Mouse (Mus musculus) kidney, adult 2 months (tissue): ENCODE measurements at regions not wholly inside any gene's neighbourhood (a gene's known extent, or its start where the extent isn't known, plus 50 kb on each side); places are given as distances from the start of the nearest gene placed in this dataset.

Source experiments
- DNase-seq: peaks from one replicate; pipeline ENCODE4 v3.0.0; 2021
- H3K27ac ChIP-seq: fragments of 200-500 bp; 2 replicates; pipeline ENCODE4 v1.5.1; 2012; ENCODE audit warnings: low read depth, low read length, control low read depth, inconsistent platforms; ENCODE audit not compliant: insufficient read depth
- H3K27me3 ChIP-seq: fragments of 200-500 bp; replicated peaks from 2 replicates; pipeline ENCODE4 v1.6.1; 2012; ENCODE audit warnings: mild to moderate bottlenecking, moderate library complexity, low read length, inconsistent platforms; ENCODE audit not compliant: control insufficient read depth, insufficient read depth
- H3K36me3 ChIP-seq: fragments of 200-500 bp; 2 replicates; pipeline ENCODE4 v1.6.1; 2012; ENCODE audit warnings: mild to moderate bottlenecking, moderate library complexity, low read length, inconsistent platforms; ENCODE audit not compliant: control insufficient read depth, insufficient read depth
- H3K4me1 ChIP-seq: fragments of 200-500 bp; 2 replicates; pipeline ENCODE4 v1.6.1; 2011; ENCODE audit warnings: low read length; ENCODE audit not compliant: control insufficient read depth, insufficient read depth
- H3K4me3 ChIP-seq: fragments of 200-500 bp; 2 replicates; pipeline ENCODE4 v1.5.1; 2011; ENCODE audit warnings: mild to moderate bottlenecking, low read depth, low read length, control low read depth; ENCODE audit not compliant: insufficient read depth
- CTCF ChIP-seq: fragments of 200-500 bp; conservative IDR thresholded peaks from 2 replicates; pipeline ENCODE4 v1.5.1; 2011; ENCODE audit warnings: low read depth, mild to moderate bottlenecking, control low read depth, low read length, moderate library complexity, mixed read lengths; ENCODE audit not compliant: insufficient read depth, insufficient read length
- POLR2A ChIP-seq: fragments of 200-500 bp; IDR thresholded peaks from one replicate; pipeline ENCODE4 v1.6.1; 2011; ENCODE audit warnings: low read depth, low read length, control low read depth
- WGBS: fragments of 180-500 bp; shearing (Covaris S2); methylation state at CpG from one replicate; pipeline ENCODE4 v1.1.7; 2018; 5-methylcytosine and 5-hydroxymethylcytosine counted together

- H3K27ac ChIP-seq = no peak overlapping the region
- H3K27me3 ChIP-seq = no peaks in the 10 kb centered on the region
- H3K36me3 ChIP-seq = no peaks in the 10 kb centered on the region
- H3K4me1 ChIP-seq = no peaks in the 10 kb centered on the region
- TF ChIP-seq CTCF (no peak), POLR2A (no peak)
- H3K4me3 ChIP-seq = no peak overlapping the region
- 87% methylated on average over 1 of the region's 1 CpGs for WGBS
- no peak for DNase-seq
These were observed 239.8 kb upstream of the Pfkp start for GRCm38 (mm10) chr13:6888381-6888780.

- Histone ChIP-seq H3K4me3 (no peak overlapping the region), H3K27ac (no peak overlapping the region), H3K4me1 (no peaks in the 10 kb centered on the region), H3K36me3 (no peaks in the 10 kb centered on the region), H3K27me3 (no peaks in the 10 kb centered on the region)
- TF ChIP-seq CTCF (no peak), POLR2A (no peak)
- no peak for DNase-seq
- WGBS = 96% methylated on average over 5 of the region's 5 CpGs
These were observed 228.7 kb upstream of the Pfkp start for GRCm38 (mm10) chr13:6877018-6877901.

DNA sequence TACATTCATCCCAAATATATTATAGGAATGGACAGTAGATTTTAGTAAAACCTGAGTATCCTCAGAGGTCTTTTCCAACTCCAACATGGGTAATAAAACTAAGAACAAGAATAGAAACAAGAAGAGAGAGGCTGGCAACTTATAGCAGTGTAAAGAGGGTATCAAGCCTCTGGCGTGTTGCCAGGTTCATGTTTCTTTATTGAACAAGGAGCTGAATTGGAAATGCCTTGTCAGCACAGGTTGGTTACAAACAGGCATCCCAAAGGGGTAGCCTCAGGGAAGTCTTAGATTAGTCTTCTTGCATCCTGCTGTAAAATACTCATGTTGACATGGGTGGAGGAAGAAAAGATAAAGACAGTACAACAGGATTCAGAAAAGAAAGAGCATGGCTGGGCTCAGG lies 213.6 kb upstream of the Pfkp start:
- Histone ChIP-seq H3K27me3 (no peaks in the 10 kb centered on the region), H3K27ac (no peak overlapping the region), H3K4me1 (no peaks in the 10 kb centered on the region), H3K4me3 (no peak overlapping the region), H3K36me3 (no peaks in the 10 kb centered on the region)
- no peak for DNase-seq
- 60% methylated on average over 1 of the region's 1 CpGs for WGBS
- TF ChIP-seq CTCF = no peak
- no peak for TF ChIP-seq POLR2A

DNA sequence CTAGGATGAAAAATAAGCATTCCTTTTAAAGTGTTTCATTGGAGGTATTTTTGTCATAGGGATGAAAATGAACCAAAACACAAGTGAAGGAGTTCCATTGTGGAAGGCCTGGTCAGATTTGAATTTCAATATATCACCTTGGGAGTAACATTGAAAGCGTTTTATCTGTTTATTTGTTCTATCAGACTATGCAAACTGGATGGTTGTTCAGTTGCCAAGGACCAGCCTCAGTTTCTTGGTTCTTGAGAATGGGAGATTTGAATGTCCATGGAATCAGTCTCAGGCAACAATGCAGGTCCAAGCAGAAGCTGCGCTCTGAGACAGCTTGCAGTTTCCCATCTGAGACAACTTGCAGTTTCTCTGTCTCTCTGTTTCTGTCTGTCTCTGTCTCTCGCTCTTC lies 211.0 kb upstream of the Pfkp start:
- TF ChIP-seq CTCF = no peak
- no peak for TF ChIP-seq POLR2A
- Histone ChIP-seq H3K27ac (no peak overlapping the region), H3K4me1 (no peaks in the 10 kb centered on the region), H3K27me3 (no peaks in the 10 kb centered on the region), H3K4me3 (no peak overlapping the region), H3K36me3 (no peaks in the 10 kb centered on the region)
- DNase-seq = no peak
- 90% methylated on average over 3 of the region's 3 CpGs for WGBS

DNA sequence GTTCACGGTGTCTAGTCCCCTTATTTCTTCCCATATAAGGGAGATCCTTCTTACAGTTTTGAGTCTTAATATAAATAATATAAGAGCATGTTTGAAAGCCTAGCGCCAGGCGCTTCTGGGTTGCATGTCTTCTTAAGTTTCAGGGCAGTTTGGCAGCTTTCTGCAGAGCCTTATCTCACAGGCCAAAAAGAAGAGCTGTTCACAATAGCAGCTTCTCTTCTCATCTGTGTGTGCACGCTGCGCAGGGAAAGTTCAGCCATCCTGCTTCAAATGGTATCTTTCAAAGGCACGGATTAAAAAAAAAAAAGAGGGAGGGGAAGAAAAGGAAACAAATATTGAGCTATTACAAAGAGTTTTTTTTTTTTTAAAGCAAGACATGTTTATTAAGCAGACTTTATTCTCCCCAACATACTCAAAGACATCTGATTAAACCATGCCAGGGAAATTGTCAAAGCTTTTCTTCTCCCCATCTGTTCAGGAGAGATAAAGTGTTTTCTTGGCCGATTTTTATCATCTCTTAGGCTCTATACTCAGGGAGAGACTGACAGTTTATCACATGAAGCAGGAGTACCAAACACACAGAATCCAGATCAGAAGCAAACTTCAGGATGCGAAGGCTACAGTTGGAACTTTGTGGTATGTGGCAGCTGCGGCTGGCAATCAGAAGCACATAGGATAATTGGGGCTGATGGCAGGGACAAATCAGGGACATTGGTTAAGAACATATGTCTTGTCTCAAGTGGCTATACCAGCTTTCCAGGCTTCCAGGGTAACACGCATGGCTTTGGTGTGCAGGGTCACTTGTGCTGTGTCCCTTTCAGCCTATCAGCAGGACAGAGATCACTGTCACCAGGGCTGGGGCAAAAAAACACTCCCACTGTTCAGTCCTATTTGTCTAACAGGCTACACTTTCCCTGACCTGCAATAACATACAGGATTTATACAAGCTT lies 206.9 kb upstream of the Pfkp start:
- 58% methylated on average over 10 of the region's 10 CpGs for WGBS
- no peaks in the 10 kb centered on the region for H3K27me3 ChIP-seq
- TF ChIP-seq POLR2A (no peak), CTCF (no peak)

GRCm38 (mm10) chr13:6837446-6837845 lies 188.9 kb upstream of the Pfkp start:
- Histone ChIP-seq H3K4me3 (no peak overlapping the region), H3K27me3 (no peaks in the 10 kb centered on the region), H3K36me3 (no peaks in the 10 kb centered on the region), H3K4me1 (no peaks in the 10 kb centered on the region), H3K27ac (no peak overlapping the region)
- no peak for DNase-seq
- WGBS = 85% methylated on average over 5 of the region's 5 CpGs
- TF ChIP-seq CTCF (no peak), POLR2A (no peak)

More for the DNA sequence above, 206.9 kb upstream of the Pfkp start:
- no peak for DNase-seq
- Histone ChIP-seq H3K4me3 (no peak overlapping the region), H3K27ac (no peak overlapping the region), H3K4me1 (no peaks in the 10 kb centered on the region), H3K36me3 (no peaks in the 10 kb centered on the region)

DNA sequence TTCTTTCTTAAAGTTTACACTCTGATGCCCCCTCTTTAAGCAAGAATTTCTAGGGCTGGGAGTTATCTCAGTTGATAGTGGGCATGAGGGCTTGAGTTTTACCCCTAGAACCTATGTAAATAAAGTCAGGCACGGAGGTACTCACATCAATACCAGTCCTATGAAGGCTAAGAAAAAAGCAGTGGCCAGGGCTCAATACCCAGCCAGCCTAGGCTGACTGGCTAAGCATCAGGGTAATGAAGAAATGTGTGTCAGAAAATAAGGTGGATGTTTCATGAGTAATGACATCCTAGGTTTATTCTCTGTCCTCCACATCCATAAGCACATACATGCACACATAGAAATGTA lies 188.5 kb upstream of the Pfkp start:
- H3K4me1 ChIP-seq = no peaks in the 10 kb centered on the region
- no peak for TF ChIP-seq POLR2A
- no peak for TF ChIP-seq CTCF
- 77% methylated on average over 1 of the region's 1 CpGs for WGBS
- no peak for DNase-seq
- no peaks in the 10 kb centered on the region for H3K27me3 ChIP-seq
- no peak overlapping the region for H3K27ac ChIP-seq
- no peak overlapping the region for H3K4me3 ChIP-seq
- H3K36me3 ChIP-seq = no peaks in the 10 kb centered on the region
